Mouse (Mus musculus) heart, adult 8-10 months (tissue): Measurements from ENCODE around the gene Ccdc97. TPM values are rescaled to one million over a fixed set of nuclear protein-coding genes. Genes with fewer than 3 reads are reported as not detected.

Experiments used
- DNase-seq: peaks from one replicate; pipeline ENCODE4 v3.0.0; 2022; ENCODE audit warnings: low spot score
- total RNA-seq, 4 experiments: library from RNA; stranded (reverse); gene quantifications; 2 replicates each; pipeline ENCODE4 v1.2.4; 2022

Gene Ccdc97
- total RNA-seq, 4 experiments from 2014 or later, result 56.7 to 62.0 (median 58.8) TPM

- DNase-seq, result no peak
These were observed 29.3 kb downstream of the Ccdc97 start for GRCm38 (mm10) chr7:25689603-25690021.

DNA sequence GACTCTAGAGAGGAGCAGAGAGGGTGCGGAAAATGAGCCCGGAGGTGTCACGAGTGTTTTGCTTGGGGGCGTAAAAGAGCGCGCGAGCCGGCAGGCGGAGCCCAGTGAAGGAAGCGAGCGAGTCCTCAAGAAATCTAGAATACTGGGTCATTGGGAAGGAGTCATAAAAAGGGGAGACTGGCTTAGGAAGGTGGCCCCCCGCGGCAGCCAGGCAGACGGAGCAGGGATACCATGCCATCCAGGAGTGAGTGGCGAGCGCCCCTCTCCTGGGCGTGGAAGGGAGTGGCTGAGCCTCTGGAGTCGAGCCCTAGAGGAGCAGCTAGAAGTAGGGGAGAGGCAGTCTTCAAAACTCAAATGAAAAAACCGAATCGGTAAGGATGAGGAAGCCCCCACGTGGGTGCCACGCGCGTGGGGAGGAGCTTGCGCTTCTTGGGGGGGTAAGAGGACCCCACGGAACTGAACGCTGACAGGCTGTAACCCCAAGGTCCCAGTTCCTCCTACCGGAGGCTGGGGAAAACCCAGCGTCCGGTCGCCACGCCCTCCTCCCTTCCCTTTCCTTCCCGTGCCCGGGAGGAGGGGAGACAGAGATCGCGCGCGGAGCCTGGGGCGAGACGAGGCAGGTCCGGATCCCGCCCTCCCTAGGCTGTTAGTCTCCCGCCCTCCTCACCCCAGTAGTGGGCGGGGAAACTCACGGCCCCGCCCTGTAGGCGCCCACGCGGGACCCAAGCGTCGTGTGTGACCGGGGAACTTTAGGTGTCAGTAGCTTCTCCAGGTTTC lies 29.9 kb downstream of the Ccdc97 start:
- DNase-seq, result peak; percentile 85

DNA sequence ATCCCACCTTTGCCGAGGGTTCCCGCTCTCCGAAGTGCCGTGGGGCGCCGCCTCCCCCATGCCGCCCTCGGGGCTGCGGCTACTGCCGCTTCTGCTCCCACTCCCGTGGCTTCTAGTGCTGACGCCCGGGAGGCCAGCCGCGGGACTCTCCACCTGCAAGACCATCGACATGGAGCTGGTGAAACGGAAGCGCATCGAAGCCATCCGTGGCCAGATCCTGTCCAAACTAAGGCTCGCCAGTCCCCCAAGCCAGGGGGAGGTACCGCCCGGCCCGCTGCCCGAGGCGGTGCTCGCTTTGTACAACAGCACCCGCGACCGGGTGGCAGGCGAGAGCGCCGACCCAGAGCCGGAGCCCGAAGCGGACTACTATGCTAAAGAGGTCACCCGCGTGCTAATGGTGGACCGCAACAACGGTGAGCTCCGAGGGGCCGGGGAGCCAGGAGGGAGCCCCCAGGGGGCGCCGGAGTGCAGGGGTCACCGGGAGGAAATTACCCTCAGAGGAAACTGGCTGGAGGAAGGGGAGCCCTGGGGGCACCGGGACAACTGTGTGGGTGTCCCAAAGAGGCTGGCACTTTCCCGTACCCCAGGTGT lies 31.0 kb downstream of the Ccdc97 start:
- DNase-seq, result peak; percentile 50

DNA sequence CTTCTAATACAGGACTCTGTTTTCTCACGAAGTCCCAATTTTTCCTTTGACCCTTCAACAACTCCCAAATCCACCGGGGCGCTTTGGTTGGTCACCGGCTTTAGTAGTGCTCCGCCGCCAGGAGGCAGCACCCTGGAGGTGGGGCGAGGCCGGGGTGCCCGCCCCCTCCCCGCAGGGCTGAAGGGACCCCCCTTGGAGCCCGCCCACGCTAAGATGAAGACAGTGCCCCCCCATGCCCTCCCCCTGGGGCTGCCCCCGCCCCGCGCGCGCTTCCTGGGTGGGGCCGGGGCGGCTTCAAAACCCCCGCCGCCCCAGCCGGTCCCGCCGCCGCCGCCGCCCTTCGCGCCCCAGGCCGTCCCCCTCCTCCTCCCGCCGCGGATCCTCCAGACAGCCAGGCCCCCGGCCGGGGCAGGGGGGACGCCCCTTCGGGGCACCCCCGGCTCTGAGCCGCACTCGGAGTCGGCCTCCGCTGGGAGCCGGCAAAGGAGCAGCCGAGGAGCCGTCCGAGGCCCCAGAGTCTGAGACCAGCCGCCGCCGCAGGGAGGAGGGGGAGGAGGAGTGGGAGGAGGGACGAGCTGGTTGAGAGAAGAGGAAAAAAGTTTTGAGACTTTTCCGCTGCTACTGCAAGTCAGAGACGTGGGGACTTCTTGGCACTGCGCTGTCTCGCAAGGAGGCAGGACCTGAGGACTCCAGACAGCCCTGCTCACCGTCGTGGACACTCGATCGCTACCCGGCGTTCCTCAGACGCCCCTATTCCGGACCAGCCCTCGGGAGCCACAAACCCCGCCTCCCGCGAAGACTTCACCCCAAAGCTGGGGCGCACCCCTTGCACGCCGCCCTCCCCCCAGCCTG lies 32.0 kb downstream of the Ccdc97 start, which contains the start of gene Tgfb1:
Tgfb1 (plus strand) TSS at position 323 of the 852 bp plus-strand sequence.
- peak; percentile 69 for DNase-seq

DNA sequence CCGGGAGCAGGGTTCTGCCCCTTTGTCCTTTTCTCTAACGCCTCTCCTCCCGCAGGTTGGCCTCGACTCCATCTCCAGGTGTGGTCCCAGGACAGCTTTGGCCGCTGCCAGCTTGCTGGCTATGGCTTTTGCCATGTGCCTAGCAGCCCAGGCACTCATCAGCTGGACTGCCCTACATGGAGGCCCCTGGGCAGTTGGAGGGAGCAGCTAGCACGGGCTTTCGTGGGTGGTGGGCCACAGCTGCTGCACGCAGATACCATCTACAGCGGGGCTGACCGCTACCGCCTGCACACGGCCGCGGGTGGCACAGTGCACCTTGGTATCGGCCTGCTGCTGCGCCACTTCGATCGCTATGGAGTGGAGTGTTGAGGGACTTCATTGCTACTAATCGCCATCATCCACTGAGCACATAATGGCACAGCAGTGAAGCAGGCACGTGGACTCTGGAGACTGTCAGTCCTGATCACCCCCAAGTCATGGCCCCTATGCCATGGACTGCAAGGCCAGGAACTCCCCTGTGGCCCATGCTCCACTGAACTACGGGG lies 32.9 kb downstream of the Ccdc97 start:
- no peak for DNase-seq

GRCm38 (mm10) chr7:25684659-25685058 lies 34.2 kb downstream of the Ccdc97 start:
- DNase-seq, result no peak

DNA sequence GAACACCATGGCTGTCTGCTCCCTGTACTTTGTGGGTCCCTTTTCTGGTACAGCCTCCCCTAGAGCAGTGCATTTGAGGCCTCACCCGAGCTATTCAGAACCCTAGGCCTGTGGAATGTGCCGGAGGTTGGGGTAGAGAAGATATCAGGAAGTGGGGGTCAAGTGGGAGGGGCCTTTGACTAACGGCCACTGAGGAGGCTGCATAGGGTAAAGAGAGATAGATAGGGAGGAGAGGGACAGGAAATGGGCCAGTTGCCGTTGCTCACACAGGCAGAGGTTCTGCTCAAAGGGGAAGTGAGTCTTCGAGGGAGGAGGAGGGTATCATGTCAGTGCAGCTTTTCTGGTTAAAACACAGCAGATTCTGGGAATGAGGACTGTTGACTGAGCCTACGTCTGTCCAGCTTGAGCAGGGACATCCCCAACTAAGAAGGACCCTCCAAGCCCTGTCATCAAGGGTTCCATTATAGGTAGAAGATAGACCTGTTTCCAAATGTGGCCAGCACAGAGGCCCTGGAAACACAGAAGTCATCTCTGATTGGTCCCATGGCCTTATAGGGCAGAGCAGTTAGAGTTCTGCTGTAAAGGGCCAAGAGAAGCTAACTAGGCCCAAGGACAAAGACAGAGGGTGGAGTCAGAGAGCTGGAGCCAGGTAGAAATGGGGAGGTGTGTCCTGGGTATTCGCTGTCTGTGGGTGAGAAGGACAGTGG lies 35.3 kb downstream of the Ccdc97 start:
- DNase-seq, result no peak

DNA sequence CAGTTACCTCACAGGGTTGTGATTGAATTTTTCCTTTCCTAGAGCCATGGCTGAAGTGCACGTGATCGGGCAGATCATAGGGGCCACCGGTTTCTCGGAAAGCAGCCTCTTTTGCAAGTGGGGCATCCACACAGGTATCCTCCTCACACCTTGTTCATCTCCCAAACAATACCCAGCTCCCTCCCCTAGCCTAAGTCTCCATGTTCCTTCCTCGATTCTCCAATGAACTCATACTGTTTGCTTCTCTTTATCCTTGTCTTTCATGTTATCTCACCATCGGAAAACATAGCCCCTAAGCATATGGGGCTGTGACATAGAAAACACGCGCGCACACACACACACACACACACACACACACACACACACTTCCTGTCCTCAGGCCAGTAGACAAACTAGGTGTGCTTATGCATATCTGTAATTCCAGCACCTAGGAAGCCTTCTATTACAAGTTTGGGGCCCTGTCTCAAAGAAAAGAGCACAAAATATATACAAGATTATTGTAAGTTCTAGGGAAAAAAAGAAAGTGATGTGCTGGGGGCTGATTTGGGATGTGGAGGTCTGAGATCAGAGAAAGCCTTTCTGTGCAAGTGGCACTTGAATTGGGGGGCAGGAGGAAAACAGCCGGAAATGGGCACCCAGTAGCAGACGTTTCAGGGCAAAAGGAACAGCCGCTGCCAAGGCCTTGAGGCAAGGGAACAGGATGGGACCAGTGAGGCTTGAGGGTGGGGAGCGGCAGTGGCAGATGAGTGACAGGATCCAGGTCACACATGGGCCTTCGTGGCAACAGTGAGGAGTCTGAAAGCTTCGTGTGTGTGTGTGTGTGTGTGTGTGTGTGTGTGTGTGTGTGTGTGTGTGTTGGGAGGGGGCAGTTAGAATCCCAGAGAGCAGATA lies 37.3 kb downstream of the Ccdc97 start:
- no peak for DNase-seq

GRCm38 (mm10) chr7:25680514-25681258 lies 38.2 kb downstream of the Ccdc97 start, which contains the start of gene B9d2:
Gene B9d2, plus strand, starts transcription at chr7:25680780.
- peak; percentile 96 for DNase-seq

DNA sequence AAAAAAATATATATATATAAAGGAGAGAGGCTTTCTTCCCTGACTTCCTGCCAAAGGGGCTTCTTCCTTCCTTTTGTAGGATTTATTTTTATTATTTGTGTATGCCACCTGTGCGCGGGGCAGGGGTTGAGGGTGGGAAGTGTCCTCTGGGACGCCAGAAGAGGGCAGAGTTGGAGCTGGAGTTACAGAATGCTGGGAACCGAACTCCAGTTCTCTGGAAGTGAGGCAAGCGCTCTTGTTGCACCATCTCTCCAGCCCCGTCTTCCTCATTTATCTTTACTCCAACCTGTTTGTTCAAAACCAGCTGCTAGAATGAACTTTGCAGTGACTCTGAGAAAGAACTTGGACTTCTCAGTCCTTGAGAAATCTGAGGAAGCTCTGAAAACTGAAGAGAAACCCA lies 38.9 kb downstream of the Ccdc97 start:
- DNase-seq, result no peak

DNA sequence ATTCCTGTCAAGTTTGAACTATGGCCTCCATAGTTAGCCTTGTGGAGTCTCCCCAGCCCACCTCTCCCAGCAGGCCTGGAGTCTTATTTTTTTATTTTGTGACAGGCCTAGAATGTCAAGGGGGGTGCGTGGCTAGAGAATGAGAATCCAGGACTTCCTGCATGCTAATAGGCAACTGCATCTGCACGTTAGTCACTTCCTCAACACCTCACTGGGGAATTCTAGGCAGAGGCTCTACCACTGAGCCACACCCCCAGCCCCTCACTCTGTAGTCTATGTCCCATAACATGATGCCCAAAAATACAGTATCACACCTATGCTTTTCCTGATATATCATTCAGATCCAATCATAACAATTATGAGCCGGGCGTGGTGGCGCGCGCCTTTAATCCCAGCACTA lies 41.9 kb downstream of the Ccdc97 start:
- no peak for DNase-seq

DNA sequence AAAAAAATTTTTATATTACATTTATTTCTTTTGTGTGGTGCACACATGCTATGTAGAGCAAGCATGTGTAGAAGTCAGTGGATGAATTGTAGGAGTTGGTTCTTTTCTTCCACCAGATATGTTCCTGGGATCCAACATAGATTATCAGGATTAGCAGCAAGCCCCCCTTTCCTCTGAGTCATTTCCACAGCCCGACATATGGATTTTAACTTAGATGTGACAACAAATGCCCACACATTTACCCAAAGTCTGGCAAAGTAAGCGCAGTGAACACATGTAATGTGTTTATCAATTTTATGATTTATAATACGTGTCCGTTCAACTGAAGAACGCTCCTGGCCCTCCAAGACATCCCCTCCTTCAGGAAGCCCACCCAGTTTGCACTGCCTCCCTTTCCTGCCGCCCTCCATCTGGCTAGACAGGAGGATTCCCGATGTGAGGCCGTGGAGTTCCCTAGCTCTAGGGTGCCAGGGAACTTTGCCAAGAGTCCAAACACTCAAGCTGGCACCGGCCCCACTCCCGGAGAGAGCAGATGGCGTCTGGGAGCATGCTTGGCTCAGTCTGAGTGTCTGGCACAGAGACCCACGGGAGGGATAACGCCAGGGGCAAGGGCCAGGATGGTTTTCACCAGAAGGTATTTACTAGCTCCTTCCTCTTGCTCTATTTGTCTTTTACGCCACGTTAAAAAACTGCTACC lies 42.7 kb downstream of the Ccdc97 start:
- peak; percentile 80 for DNase-seq

DNA sequence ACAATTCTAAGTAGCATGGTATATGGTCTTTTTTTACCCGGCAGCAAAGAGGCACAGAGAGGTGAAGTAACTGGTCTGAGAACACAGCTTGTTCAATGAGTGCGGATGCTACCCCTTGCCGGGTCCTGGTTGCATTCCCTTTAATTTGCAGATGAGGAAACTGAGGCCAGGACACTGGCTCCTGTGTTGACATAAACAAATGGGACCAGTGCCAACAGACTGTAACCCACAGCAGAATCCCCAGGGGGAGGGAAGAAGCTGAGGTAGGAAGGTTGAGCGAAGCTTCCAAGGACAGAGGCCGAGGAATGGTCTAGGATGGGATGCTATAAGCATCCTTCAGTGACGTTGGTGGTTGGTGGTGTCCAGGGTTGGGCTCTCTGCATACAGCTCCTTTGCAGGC lies 43.5 kb downstream of the Ccdc97 start:
- no peak for DNase-seq

DNA sequence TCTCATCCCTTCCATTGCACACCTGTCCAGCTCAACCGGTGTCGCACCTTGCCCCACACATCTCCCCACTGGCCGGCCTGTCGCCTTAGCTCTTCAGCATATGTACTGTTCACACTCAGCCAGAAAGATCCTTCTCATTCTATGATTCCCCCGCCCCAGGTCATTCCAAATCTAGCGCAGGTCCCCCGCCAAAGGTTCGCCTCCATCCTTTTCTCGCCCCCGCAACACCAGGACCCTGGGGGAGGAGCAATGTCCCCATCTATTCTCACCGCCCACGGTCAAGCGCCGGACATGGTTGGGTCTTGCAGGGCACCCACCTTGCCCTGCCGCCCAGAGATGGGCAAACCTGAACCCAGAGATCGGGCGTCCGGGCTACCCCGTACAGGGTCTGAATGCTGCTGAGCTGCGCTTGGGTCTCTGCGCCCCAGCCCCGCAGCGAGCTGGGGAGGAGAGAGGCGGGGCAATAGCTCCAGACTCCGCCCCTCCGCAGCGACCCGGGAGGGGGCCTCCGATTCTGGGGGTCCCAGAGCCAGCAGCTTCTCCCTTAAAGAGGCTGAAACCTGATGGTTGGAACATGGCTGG lies 44.1 kb downstream of the Ccdc97 start, which contains the start of gene Tmem91:
Tmem91 (minus strand) TSS at position 448 of the 582 bp plus-strand sequence.
- DNase-seq, result no peak

- DNase-seq, result no peak
These were observed 44.6 kb downstream of the Ccdc97 start for GRCm38 (mm10) chr7:25674297-25674696.

- no peak for DNase-seq
These were observed 46.4 kb downstream of the Ccdc97 start for GRCm38 (mm10) chr7:25672442-25672841.

GRCm38 (mm10) chr7:25671686-25672085 lies 47.2 kb downstream of the Ccdc97 start:
- DNase-seq, result no peak

- DNase-seq, result no peak
These were observed 48.8 kb downstream of the Ccdc97 start for GRCm38 (mm10) chr7:25670096-25670495.
